Comparison of ENCODE assay signal across 12 mouse cellular contexts in genomic region chr7:29458889-29459740, GRCm38 (mm10). TPM values are rescaled to one million over a fixed set of nuclear protein-coding genes. Genes with fewer than 3 reads are reported as not detected.
A peak's percentile ranks its signal among the peaks of the same experiment; 100 is the strongest.
DNase-seq lines count a peak whose midpoint lies in the region; ATAC-seq and TF ChIP-seq lines count a peak whose summit lies in the region.
"Had no signal": no experiment of that assay in that cellular context is flagged by ENCODE, and none has a peak within 500 bp of the region (broad histone marks: within the 10 kb centered on the region; RNA-seq: fewer than 3 reads in every experiment).

No protein-coding gene starts in this region.

- H3K36me3 ChIP-seq in hindbrain, postnatal 0 days (ENCODE audit: insufficient read depth, low read length) = no peaks in the 10 kb centered on the region
- H3K36me3 ChIP-seq in hindbrain, embryonic 13.5 days = no peaks in the 10 kb centered on the region
- no peaks in the 10 kb centered on the region for H3K36me3 ChIP-seq in lung, postnatal 0 days (ENCODE audit: insufficient read depth, low read length)
- H3K36me3 ChIP-seq: heart, embryonic 13.5 days; limb, embryonic 15.5 days; neural tube, embryonic 13.5 days had no signal

- H3K27ac ChIP-seq in hindbrain, postnatal 0 days = no peak overlapping the region
- H3K27ac ChIP-seq in hindbrain, embryonic 13.5 days = no peak overlapping the region
- H3K27ac ChIP-seq in lung, postnatal 0 days (ENCODE audit: low read length) = no peak overlapping the region; the same call in 1 of the 2 replicates
- H3K27ac ChIP-seq: heart, embryonic 13.5 days; limb, embryonic 15.5 days; neural tube, embryonic 13.5 days had no signal

- H3K4me2 ChIP-seq in hindbrain, postnatal 0 days (ENCODE audit: low read depth, low read length) = no peak overlapping the region
- H3K4me2 ChIP-seq in hindbrain, embryonic 13.5 days = no peak overlapping the region
- H3K4me2 ChIP-seq in lung, postnatal 0 days (replicated peaks; ENCODE audit: low read depth, low read length) = no peak overlapping the region
- H3K4me2 ChIP-seq: heart, embryonic 13.5 days; limb, embryonic 15.5 days; neural tube, embryonic 13.5 days had no signal

- H3K9me3 ChIP-seq in hindbrain, postnatal 0 days (ENCODE audit: low read length) = no peaks in the 10 kb centered on the region
- no peaks in the 10 kb centered on the region for H3K9me3 ChIP-seq in hindbrain, embryonic 13.5 days
- H3K9me3 ChIP-seq in lung, postnatal 0 days (ENCODE audit: low read length) = no peaks in the 10 kb centered on the region
- H3K9me3 ChIP-seq: limb, embryonic 15.5 days; neural tube, embryonic 13.5 days had no signal

- TF ChIP-seq CTCF in hindbrain, postnatal 0 days (IDR thresholded peaks at IDR 0.05; ENCODE audit: low read depth) = no peak
- TF ChIP-seq CTCF in lung, postnatal 0 days (IDR thresholded peaks at IDR 0.05) = no peak

- H3K9ac ChIP-seq in hindbrain, postnatal 0 days (replicated peaks; ENCODE audit: low read length) = no peak overlapping the region
- H3K9ac ChIP-seq in hindbrain, embryonic 13.5 days = no peak overlapping the region
- no peak overlapping the region for H3K9ac ChIP-seq in lung, postnatal 0 days (replicated peaks; ENCODE audit: low read depth)
- H3K9ac ChIP-seq: heart, embryonic 13.5 days; limb, embryonic 15.5 days; neural tube, embryonic 13.5 days had no signal

- H3K4me3 ChIP-seq in hindbrain, postnatal 0 days (ENCODE audit: low read length) = no peak overlapping the region
- H3K4me3 ChIP-seq in hindbrain, embryonic 13.5 days = no peak overlapping the region
- H3K4me3 ChIP-seq in lung, postnatal 0 days (ENCODE audit: low read depth, low read length) = no peak overlapping the region
- H3K4me3 ChIP-seq: heart, embryonic 13.5 days; limb, embryonic 15.5 days; neural tube, embryonic 13.5 days had no signal

- 77% methylated on average over 14 of the region's 14 CpGs for WGBS in hindbrain, postnatal 0 days
- 89% methylated on average over 14 of the region's 14 CpGs for WGBS in hindbrain, embryonic 13.5 days
- 76% methylated on average over 14 of the region's 14 CpGs for WGBS in lung, postnatal 0 days

- no peak for TF ChIP-seq EP300 in lung, postnatal 0 days (IDR thresholded peaks at IDR 0.05)

- ATAC-seq in hindbrain, postnatal 0 days = peak; percentile 60; the same call in 1 of the 2 replicates
- ATAC-seq in hindbrain, embryonic 13.5 days (ENCODE audit: low FRiP score) = no peak
- no peak for ATAC-seq in lung, postnatal 0 days
- ATAC-seq: midbrain, embryonic 16.5 days had no signal

- intact Hi-C loops in gastrocnemius, postnatal 36 days (cut with DNase I) = loop anchor here (5.0 kb wide), 1 partner anchor 58 kb away; the partner anchor contains the start of gene Sipa1l3

- H3K4me1 ChIP-seq in hindbrain, postnatal 0 days (ENCODE audit: insufficient read depth, low read length) = peaks cover 12% of the 10 kb centered on the region; the same call in 1 of the 2 replicates
- peaks cover 7% of the 10 kb centered on the region for H3K4me1 ChIP-seq in hindbrain, embryonic 13.5 days (replicated peaks)
- H3K4me1 ChIP-seq in lung, postnatal 0 days (ENCODE audit: insufficient read depth, low read depth, low read length) = peaks cover 25% of the 10 kb centered on the region

- H3K27me3 ChIP-seq in hindbrain, postnatal 0 days (ENCODE audit: insufficient read depth, low read length) = no peaks in the 10 kb centered on the region
- 0 out of 2 replicates have a peak, but pooled peaks cover 12% of the 10 kb centered on the region for H3K27me3 ChIP-seq in hindbrain, embryonic 13.5 days
- H3K27me3 ChIP-seq in lung, postnatal 0 days (replicated peaks; ENCODE audit: insufficient read depth, low read length) = no peaks in the 10 kb centered on the region
- H3K27me3 ChIP-seq: limb, embryonic 15.5 days; neural tube, embryonic 13.5 days had no signal

- DNase-seq in hindbrain, postnatal 0 days (ENCODE audit: low spot score) = no peak
- peak; percentile 53 to 67 for DNase-seq in lung, adult 18-20 months
- DNase-seq in lung, postnatal 0 days (ENCODE audit: low spot score) = no peak
- DNase-seq in cerebellum, adult 9-10 months = peak; percentile 72
- DNase-seq in lung, postnatal 4 days = peak; percentile 38 to 58
- DNase-seq in gastrocnemius, postnatal 36 days = no peak
- DNase-seq: gastrocnemius, postnatal 10 days had no signal

RNA-seq across cellular contexts. Expression of gene Sipa1l3, which starts 59.3 kb away (rescaled TPM):
- total RNA-seq in hindbrain, postnatal 0 days (2014; rRNA removed) = 108 and 110 TPM in 2 replicates
- polyA plus RNA-seq in hindbrain, postnatal 0 days (2015; fragmentation: Nextera tagmentation; extraction: Ambion mirVana) = 15.2 and 19.7 TPM in 2 replicates
- polyA plus RNA-seq in hindbrain, embryonic 13.5 days (2015; fragmentation: Nextera tagmentation; extraction: Ambion mirVana) = 12.6 and 13.7 TPM in 2 replicates
- 17.7 and 18.5 TPM in 2 replicates for polyA plus RNA-seq in lung, postnatal 0 days (2015; fragmentation: Nextera tagmentation; extraction: Ambion mirVana)
- total RNA-seq in gastrocnemius, postnatal 36 days (2021) = 1 to 10 TPM; 6.3 to 6.5 TPM

Comparison
In these comparisons a context has a peak if more than half of its experiments do, and no peak if none do; other contexts are left out.
1. DNase-seq: peak in lung, adult 18-20 months (2 of 2), cerebellum, adult 9-10 months (single experiment) and lung, postnatal 4 days (2 of 2); none in hindbrain, postnatal 0 days (single experiment), lung, postnatal 0 days (single experiment) and gastrocnemius, postnatal 36 days (0 of 2).